Mouse (Mus musculus) cerebellum, adult 11-12 months (tissue): ENCODE data around the gene Irx4.

Experiments used
- DNase-seq: peaks from one replicate; pipeline ENCODE4 v3.0.0; 2022

Irx4 gene

GRCm38 (mm10) chr13:73260354-73261035 is at the start of gene Irx4:
Irx4 (plus strand) TSS chr13:73260479.
- no peak for DNase-seq

DNA sequence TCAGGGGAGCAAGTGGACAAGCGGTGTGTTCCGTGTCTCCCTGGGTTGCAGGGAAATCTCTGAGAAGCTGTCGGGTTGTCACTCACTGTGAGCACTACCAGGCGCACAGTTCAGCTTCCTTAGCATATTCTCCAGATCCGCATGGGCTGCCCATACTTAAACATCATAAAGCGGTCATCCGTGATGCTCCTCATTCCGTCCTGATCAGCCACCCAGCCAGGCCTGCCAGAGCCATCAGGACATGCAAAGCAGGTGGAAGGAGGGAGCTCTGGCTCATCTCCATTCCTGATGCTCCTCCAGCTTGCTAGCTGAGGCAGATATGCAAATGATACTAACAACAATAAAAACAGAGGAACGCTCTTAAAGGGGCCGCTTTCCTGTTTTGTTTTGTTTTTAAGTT is 46.0 kb upstream of the Irx4 start:
- no peak for DNase-seq

DNA sequence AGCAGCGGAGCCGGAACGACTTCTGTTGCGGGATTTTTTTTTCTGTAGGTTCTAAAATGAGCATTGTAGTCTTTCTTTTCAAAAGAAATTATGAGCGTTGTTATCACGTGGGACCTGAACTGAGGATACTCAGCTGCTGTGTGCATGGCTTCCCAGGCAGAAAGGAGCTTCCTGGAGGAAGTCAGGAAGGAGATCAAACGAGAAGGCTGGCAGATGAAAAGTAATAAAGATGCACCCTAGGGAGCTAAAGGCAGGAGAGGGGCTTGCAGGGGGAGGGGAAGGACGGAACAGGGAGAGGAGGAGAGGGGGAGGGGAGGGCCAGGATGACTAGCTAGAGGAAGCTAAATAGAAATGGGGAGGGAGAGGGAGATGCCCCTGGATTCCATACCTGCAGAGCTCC is 23.8 kb upstream of the Irx4 start:
- DNase-seq, result no peak

DNA sequence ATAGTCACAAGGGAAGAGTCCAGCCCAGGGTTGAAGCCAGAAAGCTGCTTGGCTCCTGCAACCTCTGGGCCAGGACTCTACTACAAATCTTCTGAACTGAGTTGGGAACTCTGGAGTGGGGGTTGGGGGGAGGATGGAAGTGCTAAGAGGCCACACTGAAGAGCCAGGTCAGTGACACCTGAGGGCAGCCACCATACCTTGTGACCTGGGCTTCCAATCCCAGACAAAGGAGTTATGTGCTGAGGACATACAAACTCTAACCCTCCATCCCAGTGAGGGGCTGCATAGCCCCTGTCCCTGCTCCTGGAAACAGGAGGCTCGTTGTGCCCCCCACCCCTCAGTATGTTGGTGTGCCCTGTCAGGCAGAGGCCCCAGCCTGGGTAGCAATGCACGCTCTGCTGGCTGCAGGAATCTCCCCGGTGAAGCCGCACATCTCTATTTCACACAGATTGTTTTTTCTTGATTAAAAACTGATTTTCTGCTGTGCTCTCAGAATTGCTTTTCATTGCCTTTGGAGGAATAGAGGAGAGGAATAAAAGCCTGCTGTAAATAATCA is 21.0 kb upstream of the Irx4 start:
- DNase-seq, result no peak

- DNase-seq, result no peak
These were observed 17.7 kb upstream of the Irx4 start for GRCm38 (mm10) chr13:73242556-73242955.

DNA sequence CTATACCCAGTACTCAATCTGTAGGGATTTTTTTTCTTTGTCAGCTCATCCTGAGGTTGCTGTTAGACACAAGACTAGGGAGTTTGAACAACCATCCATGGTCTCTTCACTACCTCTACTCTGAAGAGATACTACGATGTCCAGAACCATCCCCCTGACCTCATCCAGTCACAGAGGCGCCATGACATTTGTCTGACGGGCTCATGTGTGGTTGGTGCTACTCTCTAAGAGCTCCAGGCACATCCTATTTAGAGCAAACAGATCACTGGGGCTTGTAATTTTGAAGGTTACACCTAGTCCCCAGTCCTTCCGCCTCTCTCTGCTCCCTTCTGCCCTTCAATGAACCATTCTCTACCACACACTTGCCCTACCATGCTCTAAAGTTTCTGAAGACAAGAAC is 13.3 kb upstream of the Irx4 start:
- DNase-seq, result no peak

DNA sequence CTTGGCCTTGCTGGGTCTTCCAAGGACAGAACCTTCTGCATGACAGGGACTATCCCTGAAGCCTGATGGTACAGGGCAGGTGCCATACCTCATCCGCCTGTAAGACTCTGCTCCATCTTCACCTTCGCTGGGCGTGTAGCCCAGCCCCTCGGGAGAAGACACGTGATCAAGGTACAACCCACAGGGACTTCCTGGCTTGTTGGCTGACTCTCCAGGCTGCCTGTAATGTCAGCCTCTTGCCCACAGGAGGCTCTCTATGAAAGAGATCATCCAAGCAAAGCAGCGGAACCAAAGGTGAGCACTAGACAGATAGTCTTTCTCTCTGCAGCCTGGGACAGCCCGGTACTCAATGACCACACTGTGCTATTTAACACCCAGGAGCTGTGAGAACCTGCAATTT is 9.1 kb upstream of the Irx4 start:
- no peak for DNase-seq

- no peak for DNase-seq
These were observed 8.3 kb upstream of the Irx4 start for GRCm38 (mm10) chr13:73252022-73252421.

DNA sequence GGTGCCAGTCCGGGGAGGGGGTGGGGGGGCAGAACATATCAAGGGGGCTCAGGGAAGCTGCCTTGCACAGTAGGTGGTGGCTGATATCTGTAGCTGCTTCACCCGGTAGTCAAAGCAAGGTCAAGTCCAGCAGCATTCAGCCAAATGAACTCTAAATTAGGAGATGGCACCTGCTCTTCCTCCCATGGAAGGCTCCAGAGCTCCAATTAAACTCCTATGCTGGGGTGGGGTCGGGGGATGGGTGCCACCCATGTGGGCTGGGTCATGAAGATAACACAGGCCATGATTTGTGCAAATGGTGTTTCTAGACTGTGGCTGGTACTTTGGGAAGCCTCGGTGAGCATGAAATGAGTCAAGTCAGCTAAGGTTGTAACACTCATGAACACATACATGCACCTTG is 1.9 kb upstream of the Irx4 start:
- no peak for DNase-seq

DNA sequence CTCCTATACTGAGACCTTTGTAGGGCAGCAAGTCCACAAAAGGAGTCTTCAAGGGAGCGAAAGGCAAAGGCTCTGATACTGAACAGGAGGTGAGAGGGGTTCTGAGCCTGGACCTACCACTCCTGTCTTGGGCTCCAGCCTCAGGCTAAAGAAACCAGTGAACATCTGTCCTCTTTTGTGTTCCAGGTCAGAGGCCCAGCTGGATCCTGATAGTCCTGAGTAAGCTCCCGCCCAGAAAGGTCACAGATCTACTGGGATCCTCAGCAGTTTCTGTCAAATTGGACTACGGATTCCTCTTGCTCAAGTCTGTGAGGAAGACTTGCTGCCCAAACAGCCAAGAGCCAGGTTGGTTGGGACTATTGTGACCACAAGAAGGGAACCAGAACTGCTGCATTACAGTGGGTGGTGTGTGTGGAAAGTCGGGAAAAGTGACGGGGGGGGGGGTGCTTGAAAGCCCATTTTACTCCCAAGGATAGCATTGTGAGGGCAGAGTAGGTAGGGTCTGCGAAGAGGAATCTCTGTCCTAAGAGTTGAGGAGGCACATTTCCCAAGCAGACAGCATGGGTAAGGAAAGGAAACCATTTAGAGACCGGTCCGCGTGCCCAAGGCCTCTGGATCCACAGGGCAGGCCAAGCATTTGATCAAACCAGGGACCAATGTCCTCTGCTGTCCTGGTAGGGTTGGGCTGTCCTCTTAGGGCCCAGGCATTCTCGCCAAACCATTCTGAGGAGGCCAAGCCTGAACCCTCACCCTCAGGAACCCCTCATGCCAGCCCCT is 514 bp upstream of the Irx4 start:
- no peak for DNase-seq

DNA sequence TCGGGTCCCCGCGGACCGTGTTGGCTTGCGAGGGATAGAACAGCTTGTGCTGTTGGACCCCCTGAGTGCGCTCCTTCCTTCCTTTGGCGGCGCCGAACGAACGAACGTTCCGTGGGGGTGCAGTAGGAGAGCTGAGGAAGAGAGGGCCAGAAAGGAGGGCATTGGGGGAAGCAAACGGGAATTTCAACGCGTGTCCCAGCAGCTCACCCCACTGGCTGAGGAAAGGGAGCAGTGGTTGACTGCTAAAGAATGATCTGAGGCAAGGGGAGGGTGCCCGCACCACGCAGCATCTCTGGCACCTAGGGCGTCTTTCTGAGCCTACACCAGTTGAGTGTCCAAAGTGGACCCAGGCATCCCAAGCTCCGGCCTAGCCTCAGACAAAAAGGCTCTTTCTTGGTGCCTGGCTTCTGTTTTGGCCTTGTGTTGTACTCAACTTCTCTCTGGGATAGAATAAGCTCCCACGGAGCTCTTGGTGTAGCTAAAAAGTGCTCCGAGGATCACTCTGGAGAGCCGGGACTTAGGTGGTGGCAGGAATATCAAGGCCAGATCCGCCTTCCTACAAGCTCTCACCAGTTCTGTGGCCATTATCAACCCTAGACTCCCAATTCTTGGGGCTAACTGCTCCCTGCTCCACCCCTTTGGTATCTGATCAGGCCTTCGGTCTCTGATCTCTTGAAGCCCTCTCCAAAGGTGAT is 904 bp downstream of the Irx4 start:
- DNase-seq, result no peak

GRCm38 (mm10) chr13:73261881-73262280 is 1.6 kb downstream of the Irx4 start:
- DNase-seq, result no peak

DNA sequence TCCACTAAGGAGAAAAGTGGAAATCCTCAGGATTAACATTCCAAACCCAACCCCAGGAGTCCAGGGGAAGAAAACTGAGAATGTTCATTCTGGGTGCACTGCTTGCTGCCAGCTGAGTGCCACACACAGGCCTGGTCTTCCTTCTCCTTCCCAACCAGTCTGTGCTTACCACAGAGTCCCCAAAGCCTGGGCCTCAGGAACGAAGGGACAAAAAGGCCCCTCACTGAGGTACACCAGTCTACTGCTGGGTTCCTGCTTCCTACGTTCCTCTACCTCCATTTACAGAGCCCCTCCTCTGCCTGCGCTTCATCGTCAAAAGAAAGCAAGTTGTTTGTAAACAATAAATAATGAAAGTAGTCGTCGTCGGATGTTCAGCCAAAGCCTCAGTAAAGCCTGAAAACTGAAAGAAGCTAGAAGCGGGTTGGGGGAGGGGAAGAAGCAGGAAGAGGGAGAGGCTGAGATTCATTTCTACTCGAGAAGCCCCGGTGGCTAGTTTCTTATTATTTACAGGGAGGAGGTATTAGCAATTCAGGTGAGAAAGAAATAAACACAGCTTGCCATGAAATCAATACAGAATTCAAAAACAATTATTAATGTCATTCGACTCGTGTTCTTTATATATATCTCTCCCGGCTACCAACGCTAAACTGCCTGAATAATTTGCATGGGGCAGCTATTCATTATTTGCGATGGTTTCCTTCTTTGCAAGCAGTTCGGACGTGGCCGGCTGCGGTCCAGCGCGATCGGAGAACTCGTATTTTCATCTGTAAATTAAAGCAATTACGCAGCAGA is 2.3 kb downstream of the Irx4 start:
- DNase-seq, result no peak

DNA sequence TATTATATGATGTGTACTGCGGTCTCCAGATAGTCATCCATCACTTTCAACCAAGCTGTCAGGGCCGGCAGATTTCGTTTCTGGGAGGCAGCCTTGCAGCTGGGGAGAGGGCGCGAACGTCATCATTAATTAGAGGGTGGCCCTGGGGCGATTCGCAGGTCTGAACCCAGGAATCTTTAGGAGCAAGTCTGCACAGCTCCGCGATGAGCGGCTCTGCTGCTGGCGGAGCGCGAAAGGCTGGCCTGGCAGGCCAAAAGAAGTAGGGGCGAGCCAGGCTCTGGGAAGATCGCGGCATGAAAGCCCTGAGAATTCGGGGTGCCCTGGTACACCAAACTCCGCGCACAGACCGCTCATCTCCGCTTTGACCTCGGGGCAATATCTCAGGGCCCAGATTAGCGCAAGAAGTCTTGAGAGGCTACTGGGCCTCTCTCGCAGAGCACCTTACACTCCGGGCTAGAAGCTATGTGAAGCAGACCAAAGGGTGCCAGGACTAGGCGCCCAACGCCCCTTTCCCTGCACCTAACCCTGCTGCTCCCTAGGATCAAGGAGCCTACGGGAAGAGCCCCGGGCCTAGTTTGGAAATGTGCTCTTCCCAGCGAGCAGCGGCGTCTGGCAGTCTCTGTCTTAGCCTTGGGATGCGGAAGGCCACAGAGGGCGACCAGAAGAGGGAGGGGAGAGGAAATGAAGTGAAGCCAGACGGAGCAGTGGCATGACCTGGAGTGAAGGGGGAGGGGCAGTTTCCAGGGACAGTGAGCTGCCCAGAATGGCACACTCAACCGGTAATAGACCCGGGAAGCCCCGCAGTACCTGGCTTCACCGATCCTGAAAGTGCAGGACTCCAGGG is 3.1 kb downstream of the Irx4 start:
- no peak for DNase-seq

GRCm38 (mm10) chr13:73264166-73264735 is 4.0 kb downstream of the Irx4 start:
- no peak for DNase-seq

DNA sequence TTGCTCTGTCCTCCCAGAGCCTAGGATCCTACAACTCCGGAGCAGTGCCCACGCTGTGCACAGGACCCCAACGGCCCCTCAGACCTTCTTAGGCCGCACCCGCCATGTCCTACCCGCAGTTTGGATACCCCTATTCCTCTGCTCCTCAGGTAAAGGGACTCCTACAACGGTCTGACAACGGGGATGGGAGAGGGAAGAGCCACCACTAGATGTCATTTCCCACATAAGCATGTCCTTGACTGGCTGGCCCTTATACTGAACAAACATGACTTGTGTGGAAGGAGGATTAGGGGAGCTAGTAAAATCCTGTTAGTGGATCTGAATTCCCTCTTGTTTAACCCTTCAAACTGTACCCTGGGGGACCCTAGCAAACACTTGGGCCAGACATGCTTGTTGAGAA is 4.6 kb downstream of the Irx4 start:
- DNase-seq, result no peak

GRCm38 (mm10) chr13:73265442-73265841 is 5.2 kb downstream of the Irx4 start:
- DNase-seq, result no peak

- DNase-seq, result no peak
These were observed 7.3 kb downstream of the Irx4 start for GRCm38 (mm10) chr13:73267551-73267950.

GRCm38 (mm10) chr13:73268702-73269101 is 8.4 kb downstream of the Irx4 start:
- DNase-seq, result no peak

DNA sequence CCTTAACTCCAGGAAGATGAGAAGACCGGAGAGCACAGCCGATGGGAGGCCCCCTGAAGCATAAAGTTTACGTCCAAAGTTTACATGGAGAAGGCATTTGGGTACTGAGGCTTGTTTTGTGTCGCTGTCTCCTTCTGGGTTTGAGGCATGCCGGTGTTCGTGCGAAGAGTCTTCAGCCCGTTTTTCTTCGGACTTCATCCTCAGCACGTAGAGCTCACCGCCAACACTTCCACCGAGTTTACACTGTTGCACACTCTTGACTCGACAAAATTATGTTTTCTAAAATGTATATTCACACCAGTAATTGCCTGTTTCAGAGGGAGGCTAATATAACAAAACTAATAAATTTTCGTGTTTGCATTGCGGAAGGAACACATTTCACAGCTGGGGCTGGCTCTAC is 9.0 kb downstream of the Irx4 start:
- DNase-seq, result no peak

GRCm38 (mm10) chr13:73269891-73270290 is 9.6 kb downstream of the Irx4 start:
- no peak for DNase-seq
